Mouse (Mus musculus): ENCODE measurements around the gene Tmem53. TPM values are rescaled to one million over a fixed set of nuclear protein-coding genes. Genes with fewer than 3 reads are reported as not detected.
"Not testable (repeated sequence)": the region's sequence is repeated elsewhere in the genome, so short reads cannot be mapped to it uniquely, and the experiment has no call there.

Tmem53 gene
- polyA plus RNA-seq, 1 experiment from 2014 or later = 13.1 TPM

- not testable (repeated sequence) for ATAC-seq (ENCODE audit: low FRiP score); H3K4me3 ChIP-seq (ENCODE audit: low read depth, low read length); H3K36me3 ChIP-seq (ENCODE audit: control insufficient read depth, insufficient read depth, low read length); H3K27me3 ChIP-seq (ENCODE audit: control insufficient read depth, insufficient read depth, low read length); H3K4me1 ChIP-seq (replicated peaks; ENCODE audit: control insufficient read depth, insufficient read depth, low read length); H3K4me2 ChIP-seq (replicated peaks; ENCODE audit: low read depth, low read length); H3K9me3 ChIP-seq (ENCODE audit: control insufficient read depth, low read length); H3K9ac ChIP-seq (ENCODE audit: low read depth, low read length); H3K27ac ChIP-seq (ENCODE audit: low read depth, low read length); DNase-seq (ENCODE audit: low spot score)
- WGBS = 80% methylated on average over 6 of the region's 6 CpGs
Observed at GRCm38 (mm10) chr4:117259909-117260308, 8.2 kb downstream of the Tmem53 start.

DNA sequence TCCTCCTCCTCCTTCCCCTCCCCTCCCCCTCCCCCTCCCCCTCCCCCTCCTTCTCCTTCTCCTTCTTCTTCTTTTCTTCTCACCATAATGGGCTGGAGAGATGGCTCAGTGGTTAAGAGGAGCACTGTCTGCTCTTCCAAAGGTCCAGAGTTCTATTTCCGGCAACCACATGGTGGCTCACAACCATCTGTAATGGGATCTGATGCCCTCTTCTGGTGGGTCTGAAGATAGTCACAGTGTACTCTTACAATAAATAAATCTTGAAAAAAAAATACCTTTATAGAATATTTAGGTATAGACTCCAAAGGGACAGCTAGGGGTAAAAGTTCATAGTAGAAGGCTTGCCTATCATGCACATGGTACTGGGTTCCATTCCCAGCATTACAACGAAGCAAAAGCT lies 9.5 kb downstream of the Tmem53 start:
- Histone ChIP-seq H3K27ac (ENCODE audit: low read depth, low read length) (no peak overlapping the region), H3K27me3 (ENCODE audit: control insufficient read depth, insufficient read depth, low read length) (no peaks in the 10 kb centered on the region), H3K4me1 (replicated peaks; ENCODE audit: control insufficient read depth, insufficient read depth, low read length) (no peaks in the 10 kb centered on the region), H3K9me3 (ENCODE audit: control insufficient read depth, low read length) (no peaks in the 10 kb centered on the region), H3K9ac (ENCODE audit: low read depth, low read length) (no peak overlapping the region), H3K4me2 (replicated peaks; ENCODE audit: low read depth, low read length) (no peak overlapping the region), H3K36me3 (ENCODE audit: control insufficient read depth, insufficient read depth, low read length) (no peaks in the 10 kb centered on the region), H3K4me3 (ENCODE audit: low read depth, low read length) (no peak overlapping the region)
- DNase-seq (ENCODE audit: low spot score) = no peak
- 71% methylated on average over 2 of the region's 2 CpGs for WGBS
- ATAC-seq (ENCODE audit: low FRiP score) = no peak

GRCm38 (mm10) chr4:117262101-117262913 lies 10.6 kb downstream of the Tmem53 start:
- ATAC-seq (ENCODE audit: low FRiP score) (no peak), DNase-seq (ENCODE audit: low spot score) (no peak)
- Histone ChIP-seq H3K27me3 (ENCODE audit: control insufficient read depth, insufficient read depth, low read length) (no peaks in the 10 kb centered on the region), H3K27ac (ENCODE audit: low read depth, low read length) (no peak overlapping the region), H3K4me3 (ENCODE audit: low read depth, low read length) (no peak overlapping the region), H3K9ac (ENCODE audit: low read depth, low read length) (no peak overlapping the region), H3K4me1 (replicated peaks; ENCODE audit: control insufficient read depth, insufficient read depth, low read length) (no peaks in the 10 kb centered on the region), H3K4me2 (replicated peaks; ENCODE audit: low read depth, low read length) (no peak overlapping the region), H3K9me3 (ENCODE audit: control insufficient read depth, low read length) (no peaks in the 10 kb centered on the region), H3K36me3 (ENCODE audit: control insufficient read depth, insufficient read depth, low read length) (no peaks in the 10 kb centered on the region)
- WGBS = 77% methylated on average over 13 of the region's 13 CpGs

DNA sequence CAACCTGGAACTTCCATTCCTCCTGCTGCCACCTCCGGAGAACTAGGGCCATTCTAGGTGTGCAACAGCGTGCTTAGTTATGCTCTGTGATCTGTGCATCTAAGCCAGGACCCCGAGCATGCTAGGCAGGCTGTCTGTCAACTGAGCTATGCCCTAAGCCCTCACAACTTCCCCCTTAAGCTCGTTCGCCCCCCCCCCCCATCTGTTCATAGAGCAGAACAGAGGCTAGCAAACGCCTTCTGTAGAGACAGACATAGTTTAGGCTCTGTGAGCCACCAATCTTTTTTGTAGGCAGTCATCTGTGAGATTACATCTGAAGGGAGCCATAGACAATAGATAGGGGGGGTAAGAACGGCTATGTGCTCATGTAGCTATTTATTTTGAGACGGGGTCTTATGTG lies 11.2 kb downstream of the Tmem53 start:
- no peaks in the 10 kb centered on the region for H3K9me3 ChIP-seq (ENCODE audit: control insufficient read depth, low read length)
- H3K36me3 ChIP-seq (ENCODE audit: control insufficient read depth, insufficient read depth, low read length) = no peaks in the 10 kb centered on the region
- no peaks in the 10 kb centered on the region for H3K4me1 ChIP-seq (replicated peaks; ENCODE audit: control insufficient read depth, insufficient read depth, low read length)
- DNase-seq (ENCODE audit: low spot score) (no peak), ATAC-seq (ENCODE audit: low FRiP score) (no peak)
- no peak overlapping the region for H3K4me2 ChIP-seq (replicated peaks; ENCODE audit: low read depth, low read length)
- no peak overlapping the region for H3K27ac ChIP-seq (ENCODE audit: low read depth, low read length)
- no peaks in the 10 kb centered on the region for H3K27me3 ChIP-seq (ENCODE audit: control insufficient read depth, insufficient read depth, low read length)
- H3K9ac ChIP-seq (ENCODE audit: low read depth, low read length) = no peak overlapping the region
- H3K4me3 ChIP-seq (ENCODE audit: low read depth, low read length) = no peak overlapping the region
- WGBS = 71% methylated on average over 8 of the region's 8 CpGs

DNA sequence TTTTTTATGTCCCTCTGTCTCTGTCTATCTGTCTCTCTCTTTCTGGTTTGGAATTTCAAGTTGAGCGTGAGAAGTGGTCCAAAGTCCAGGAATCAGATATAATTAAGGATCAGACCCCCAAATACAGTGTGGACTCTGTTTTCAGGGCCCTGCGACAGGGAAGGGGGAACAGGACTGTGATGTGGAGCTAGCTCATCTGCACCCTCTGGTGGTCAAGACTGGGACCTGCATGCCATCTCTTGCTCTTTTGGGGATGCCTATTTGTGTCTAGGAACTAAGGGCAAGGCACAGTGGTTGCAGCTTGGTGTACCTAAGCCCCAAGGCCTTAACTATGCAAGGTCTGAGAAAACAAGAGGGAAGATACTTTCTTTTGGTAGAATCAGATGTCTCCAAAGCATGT lies 15.5 kb downstream of the Tmem53 start:
- Histone ChIP-seq H3K4me2 (replicated peaks; ENCODE audit: low read depth, low read length) (no peak overlapping the region), H3K9ac (ENCODE audit: low read depth, low read length) (no peak overlapping the region), H3K27ac (ENCODE audit: low read depth, low read length) (no peak overlapping the region), H3K4me1 (replicated peaks; ENCODE audit: control insufficient read depth, insufficient read depth, low read length) (0 out of 2 replicates have a peak, but pooled peaks cover 2% of the 10 kb centered on the region), H3K9me3 (ENCODE audit: control insufficient read depth, low read length) (no peaks in the 10 kb centered on the region), H3K27me3 (ENCODE audit: control insufficient read depth, insufficient read depth, low read length) (no peaks in the 10 kb centered on the region; the same call in 1 of the 2 replicates), H3K36me3 (ENCODE audit: control insufficient read depth, insufficient read depth, low read length) (no peaks in the 10 kb centered on the region), H3K4me3 (ENCODE audit: low read depth, low read length) (no peak overlapping the region)
- WGBS = 2% methylated on average over 2 of the region's 2 CpGs
- DNase-seq (ENCODE audit: low spot score) (peak; percentile 89), ATAC-seq (ENCODE audit: low FRiP score) (no peak)

- no peak overlapping the region for H3K27ac ChIP-seq (ENCODE audit: low read depth, low read length)
Observed at GRCm38 (mm10) chr4:117267831-117268437, 16.2 kb downstream of the Tmem53 start.

DNA sequence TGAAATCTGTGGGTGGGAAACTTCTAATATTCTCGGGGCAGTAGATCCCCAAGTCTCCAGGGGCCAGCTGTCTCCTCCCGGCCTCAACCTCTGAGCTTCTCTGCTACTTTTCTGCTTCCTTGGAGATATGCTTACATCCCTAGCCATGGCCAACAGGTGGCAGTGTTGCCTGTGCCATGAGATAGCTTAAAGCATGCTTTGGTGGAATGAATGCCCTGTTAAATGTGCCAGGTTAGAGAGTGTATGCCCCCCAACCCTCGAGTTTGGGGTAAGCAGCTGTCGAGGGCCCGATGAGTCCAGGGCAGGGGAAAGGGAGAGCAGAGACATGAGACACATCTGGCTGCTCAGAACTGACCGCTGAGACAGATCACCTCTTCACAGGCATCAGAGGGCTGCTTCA lies 18.5 kb downstream of the Tmem53 start:
- H3K27me3 ChIP-seq (ENCODE audit: control insufficient read depth, insufficient read depth, low read length) = no peaks in the 10 kb centered on the region; the same call in 1 of the 2 replicates
- peaks cover 7% of the 10 kb centered on the region for H3K4me1 ChIP-seq (replicated peaks; ENCODE audit: control insufficient read depth, insufficient read depth, low read length)
- DNase-seq (ENCODE audit: low spot score) (peak; percentile 86), ATAC-seq (ENCODE audit: low FRiP score) (no peak)
- H3K9ac ChIP-seq (ENCODE audit: low read depth, low read length) = no peak overlapping the region
- no peak overlapping the region for H3K4me3 ChIP-seq (ENCODE audit: low read depth, low read length)
- peaks cover 13% of the 10 kb centered on the region for H3K36me3 ChIP-seq (ENCODE audit: control insufficient read depth, insufficient read depth, low read length)
- 12% methylated on average over 6 of the region's 6 CpGs for WGBS
- H3K27ac ChIP-seq (ENCODE audit: low read depth, low read length) = no peak overlapping the region
- H3K9me3 ChIP-seq (ENCODE audit: control insufficient read depth, low read length) = no peaks in the 10 kb centered on the region
- H3K4me2 ChIP-seq (replicated peaks; ENCODE audit: low read depth, low read length) = no peak overlapping the region

More at GRCm38 (mm10) chr4:117267831-117268437, 16.2 kb downstream of the Tmem53 start:
- Histone ChIP-seq H3K27me3 (ENCODE audit: control insufficient read depth, insufficient read depth, low read length) (no peaks in the 10 kb centered on the region; the same call in 1 of the 2 replicates), H3K9ac (ENCODE audit: low read depth, low read length) (no peak overlapping the region), H3K36me3 (ENCODE audit: control insufficient read depth, insufficient read depth, low read length) (no peaks in the 10 kb centered on the region), H3K9me3 (ENCODE audit: control insufficient read depth, low read length) (no peaks in the 10 kb centered on the region), H3K4me3 (ENCODE audit: low read depth, low read length) (no peak overlapping the region), H3K4me1 (replicated peaks; ENCODE audit: control insufficient read depth, insufficient read depth, low read length) (peaks cover 3% of the 10 kb centered on the region; the same call in 1 of the 2 replicates), H3K4me2 (replicated peaks; ENCODE audit: low read depth, low read length) (no peak overlapping the region)
- WGBS = 90% methylated on average over 25 of the region's 25 CpGs
- ATAC-seq (ENCODE audit: low FRiP score) (no peak), DNase-seq (ENCODE audit: low spot score) (no peak)

GRCm38 (mm10) chr4:117272459-117272858 lies 20.7 kb downstream of the Tmem53 start:
- DNase-seq (ENCODE audit: low spot score) = peak; percentile 55
- 8% methylated on average over 12 of the region's 12 CpGs for WGBS
- H3K9me3 ChIP-seq (ENCODE audit: control insufficient read depth, low read length) = no peaks in the 10 kb centered on the region
- H3K4me1 ChIP-seq (replicated peaks; ENCODE audit: control insufficient read depth, insufficient read depth, low read length) = peaks cover 7% of the 10 kb centered on the region
- H3K4me3 ChIP-seq (ENCODE audit: low read depth, low read length) = no peak overlapping the region
- H3K4me2 ChIP-seq (replicated peaks; ENCODE audit: low read depth, low read length) = no peak overlapping the region
- H3K27me3 ChIP-seq (ENCODE audit: control insufficient read depth, insufficient read depth, low read length) = no peaks in the 10 kb centered on the region; the same call in 1 of the 2 replicates
- H3K9ac ChIP-seq (ENCODE audit: low read depth, low read length) = no peak overlapping the region
- ATAC-seq (ENCODE audit: low FRiP score) = peak; percentile 58
- H3K27ac ChIP-seq (ENCODE audit: low read depth, low read length) = peak overlapping the region; percentile 61
- peaks cover 20% of the 10 kb centered on the region for H3K36me3 ChIP-seq (ENCODE audit: control insufficient read depth, insufficient read depth, low read length)
